Mouse (Mus musculus) gastrocnemius, postnatal 25 days (tissue): Measurements from ENCODE around the gene Gm20388. TPM values are rescaled to one million over a fixed set of nuclear protein-coding genes. Genes with fewer than 3 reads are reported as not detected.

Experiments used
- DNase-seq: peaks from one replicate; pipeline ENCODE4 v3.0.0; 2022
- total RNA-seq, 2 experiments: library from RNA; stranded (reverse); gene quantifications; 1 replicate in 1 of 2; 2 replicates in 1 of 2; pipeline ENCODE4 v1.2.3; 2021

Gene Gm20388
- total RNA-seq, 2 experiments from 2014 or later = 6.7 TPM; not detected in 1

- no peak for DNase-seq
These were observed 353.2 kb downstream of the Gm20388 start for GRCm38 (mm10) chr8:120263879-120264278.

- DNase-seq = no peak
These were observed 353.8 kb downstream of the Gm20388 start for GRCm38 (mm10) chr8:120264388-120264943.

GRCm38 (mm10) chr8:120264944-120265453 lies 354.4 kb downstream of the Gm20388 start:
- peak; percentile 86 for DNase-seq

- DNase-seq = peak; percentile 94
These were observed 354.8 kb downstream of the Gm20388 start for GRCm38 (mm10) chr8:120265471-120265870.

- no peak for DNase-seq
These were observed 357.9 kb downstream of the Gm20388 start for GRCm38 (mm10) chr8:120268541-120268980.

- peak; percentile 88 for DNase-seq
These were observed 359.8 kb downstream of the Gm20388 start for GRCm38 (mm10) chr8:120270449-120270848.

- DNase-seq = no peak
These were observed 362.8 kb downstream of the Gm20388 start for GRCm38 (mm10) chr8:120273430-120273829.

GRCm38 (mm10) chr8:120276051-120276890 lies 365.6 kb downstream of the Gm20388 start:
- DNase-seq = peak; percentile 90

- peak; percentile 65 for DNase-seq
These were observed 366.3 kb downstream of the Gm20388 start for GRCm38 (mm10) chr8:120276891-120277426.

- DNase-seq = no peak
These were observed 367.4 kb downstream of the Gm20388 start for GRCm38 (mm10) chr8:120278009-120278408.

- DNase-seq = no peak
These were observed 368.8 kb downstream of the Gm20388 start for GRCm38 (mm10) chr8:120279418-120279817.

GRCm38 (mm10) chr8:120281487-120281886 lies 370.8 kb downstream of the Gm20388 start:
- DNase-seq = peak; percentile 59

- peak; percentile 49 for DNase-seq
These were observed 371.8 kb downstream of the Gm20388 start for GRCm38 (mm10) chr8:120282465-120282864.

GRCm38 (mm10) chr8:120284265-120284664 lies 373.6 kb downstream of the Gm20388 start:
- DNase-seq = no peak

GRCm38 (mm10) chr8:120285033-120285432 lies 374.4 kb downstream of the Gm20388 start:
- peak; percentile 46 for DNase-seq

- no peak for DNase-seq
These were observed 375.2 kb downstream of the Gm20388 start for GRCm38 (mm10) chr8:120285878-120286277.

- DNase-seq = peak; percentile 75
These were observed 377.7 kb downstream of the Gm20388 start for GRCm38 (mm10) chr8:120288122-120288908.

- DNase-seq = no peak
These were observed 378.6 kb downstream of the Gm20388 start for GRCm38 (mm10) chr8:120289191-120289590.

GRCm38 (mm10) chr8:120289698-120290181 lies 379.1 kb downstream of the Gm20388 start:
- peak; percentile 87 for DNase-seq

GRCm38 (mm10) chr8:120290614-120291013 lies 380.0 kb downstream of the Gm20388 start:
- no peak for DNase-seq

- DNase-seq = no peak
These were observed 381.0 kb downstream of the Gm20388 start for GRCm38 (mm10) chr8:120291650-120292049.
